ENCODE assay signal across 9 mouse cellular contexts in the genomic region with DNA sequence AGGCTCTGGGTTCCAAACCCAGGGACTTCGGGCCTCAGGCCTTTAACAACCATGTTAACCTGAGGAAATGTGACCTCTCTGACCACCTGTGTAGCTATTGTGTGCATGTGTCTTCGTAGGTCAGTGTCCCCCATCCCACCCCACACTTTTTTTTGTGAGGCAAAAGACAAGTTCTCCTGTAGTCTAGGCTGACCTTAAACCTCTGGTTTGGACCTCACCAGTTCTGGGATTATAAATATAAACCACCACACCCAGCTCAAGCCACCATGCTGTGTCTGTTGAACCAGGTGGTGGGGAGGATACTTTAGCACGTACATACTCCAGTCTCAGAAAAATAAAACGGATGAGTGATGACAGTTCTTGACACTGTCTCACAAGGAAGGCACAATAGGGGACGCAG. TPM values are rescaled to one million over a fixed set of nuclear protein-coding genes. Genes with fewer than 3 reads are reported as not detected.
DNase-seq lines count a peak whose midpoint lies in the region; ATAC-seq and TF ChIP-seq lines count a peak whose summit lies in the region.
"Had no signal": no experiment of that assay in that cellular context is flagged by ENCODE, and none has a peak within 500 bp of the region (broad histone marks: within the 10 kb centered on the region; RNA-seq: fewer than 3 reads in every experiment).

No protein-coding gene starts in this region.

- no peaks in the 10 kb centered on the region for H3K27me3 ChIP-seq in kidney, embryonic 14.5 days (ENCODE audit: control insufficient read depth, insufficient read depth, low read length)
- no peaks in the 10 kb centered on the region for H3K27me3 ChIP-seq in embryonic facial prominence, embryonic 13.5 days
- no peaks in the 10 kb centered on the region for H3K27me3 ChIP-seq in intestine, embryonic 14.5 days (replicated peaks; ENCODE audit: control insufficient read depth, insufficient read depth, low read length)
- no peaks in the 10 kb centered on the region for H3K27me3 ChIP-seq in midbrain, embryonic 16.5 days (ENCODE audit: control insufficient read depth, insufficient read depth, low read depth, low read length)
- no peaks in the 10 kb centered on the region for H3K27me3 ChIP-seq in cerebellum, adult 2 months (ENCODE audit: control insufficient read depth, insufficient read depth, low read length)

- peaks cover 15% of the 10 kb centered on the region for H3K4me1 ChIP-seq in kidney, embryonic 14.5 days (ENCODE audit: control insufficient read depth, insufficient read depth, low read length)
- H3K4me1 ChIP-seq in embryonic facial prominence, embryonic 13.5 days = peaks cover 26% of the 10 kb centered on the region
- H3K4me1 ChIP-seq in intestine, embryonic 14.5 days (replicated peaks; ENCODE audit: control insufficient read depth, insufficient read depth, low read length) = peaks cover 20% of the 10 kb centered on the region
- H3K4me1 ChIP-seq in midbrain, embryonic 16.5 days (ENCODE audit: control insufficient read depth, insufficient read depth, low read length) = peaks cover 17% of the 10 kb centered on the region
- H3K4me1 ChIP-seq in cerebellum, adult 2 months (ENCODE audit: control insufficient read depth, insufficient read depth, low read length) = peaks cover 22% of the 10 kb centered on the region

- peaks cover 19% of the 10 kb centered on the region for H3K36me3 ChIP-seq in kidney, embryonic 14.5 days (ENCODE audit: control insufficient read depth, insufficient read depth, low read length)
- H3K36me3 ChIP-seq in embryonic facial prominence, embryonic 13.5 days = peaks cover 27% of the 10 kb centered on the region
- H3K36me3 ChIP-seq in intestine, embryonic 14.5 days (ENCODE audit: control insufficient read depth, insufficient read depth, low read length) = peaks cover 23% of the 10 kb centered on the region
- H3K36me3 ChIP-seq in midbrain, embryonic 16.5 days (ENCODE audit: control insufficient read depth, insufficient read depth, low read length) = no peaks in the 10 kb centered on the region

- peak overlapping the region; percentile 65 for H3K4me3 ChIP-seq in kidney, embryonic 14.5 days (ENCODE audit: low read length)
- peak overlapping the region; percentile 63 for H3K4me3 ChIP-seq in embryonic facial prominence, embryonic 13.5 days
- H3K4me3 ChIP-seq in intestine, embryonic 14.5 days (ENCODE audit: low read depth, low read length) = peak overlapping the region; percentile 52
- H3K4me3 ChIP-seq in midbrain, embryonic 16.5 days (ENCODE audit: low read depth, low read length) = peak overlapping the region; percentile 61
- no peak overlapping the region for H3K4me3 ChIP-seq in cerebellum, adult 2 months (replicated peaks; ENCODE audit: insufficient read depth, low read depth, low read length)

- no peak for TF ChIP-seq CTCF in cerebellum, adult 2 months (IDR thresholded peaks at IDR 0.05; ENCODE audit: borderline replicate concordance, insufficient read depth, low read depth, low read length)

- no peak for ATAC-seq in kidney, embryonic 14.5 days (ENCODE audit: low FRiP score, low TSS enrichment)
- ATAC-seq in embryonic facial prominence, embryonic 13.5 days (ENCODE audit: insufficient number of reproducible peaks, insufficient read depth, low FRiP score, low TSS enrichment, low read depth) = no peak
- ATAC-seq in intestine, embryonic 14.5 days (replicated peaks; ENCODE audit: low FRiP score, low TSS enrichment, low read depth) = no peak
- no peak for ATAC-seq in midbrain, embryonic 16.5 days

- H3K27ac ChIP-seq in kidney, embryonic 14.5 days (ENCODE audit: low read depth, low read length) = peak overlapping the region; percentile 98; the same call in 1 of the 2 replicates
- peak overlapping the region; percentile 98; the same call in 1 of the 2 replicates for H3K27ac ChIP-seq in embryonic facial prominence, embryonic 13.5 days
- H3K27ac ChIP-seq in intestine, embryonic 14.5 days (ENCODE audit: low read depth) = peak overlapping the region; percentile 92; the same call in 1 of the 2 replicates
- peak overlapping the region; percentile 93 for H3K27ac ChIP-seq in midbrain, embryonic 16.5 days (ENCODE audit: low read length)
- no peak overlapping the region for H3K27ac ChIP-seq in cerebellum, adult 2 months (ENCODE audit: insufficient read depth, low read length)

- H3K9ac ChIP-seq in kidney, embryonic 14.5 days (ENCODE audit: low read depth, low read length) = peak overlapping the region; percentile 73; the same call in 1 of the 2 replicates
- peak overlapping the region; percentile 77 for H3K9ac ChIP-seq in embryonic facial prominence, embryonic 13.5 days
- peak overlapping the region; percentile 61 for H3K9ac ChIP-seq in intestine, embryonic 14.5 days (ENCODE audit: low read length)
- H3K9ac ChIP-seq in midbrain, embryonic 16.5 days (ENCODE audit: low read depth, low read length) = peak overlapping the region; percentile 70

- no peak for TF ChIP-seq POLR2A in cerebellum, adult 2 months (IDR thresholded peaks at IDR 0.05; ENCODE audit: borderline replicate concordance, insufficient read depth, low read length)

- no peaks in the 10 kb centered on the region for H3K9me3 ChIP-seq in kidney, embryonic 14.5 days (ENCODE audit: control insufficient read depth, low read length)
- no peaks in the 10 kb centered on the region for H3K9me3 ChIP-seq in embryonic facial prominence, embryonic 13.5 days
- H3K9me3 ChIP-seq in intestine, embryonic 14.5 days (ENCODE audit: control insufficient read depth, low read length) = no peaks in the 10 kb centered on the region
- no peaks in the 10 kb centered on the region for H3K9me3 ChIP-seq in midbrain, embryonic 16.5 days (replicated peaks; ENCODE audit: control insufficient read depth, low read length, poor library complexity, severe bottlenecking)

- whole genome bisulfite sequencing in kidney, embryonic 14.5 days = 55% methylated on average over 5 of the region's 5 CpGs
- WGBS in embryonic facial prominence, embryonic 13.5 days = 62% methylated on average over 5 of the region's 5 CpGs
- WGBS in intestine, embryonic 14.5 days = 58% methylated on average over 5 of the region's 5 CpGs
- WGBS in midbrain, embryonic 16.5 days = 41% methylated on average over 5 of the region's 5 CpGs
- 36% methylated on average over 5 of the region's 5 CpGs for WGBS in cerebellum, adult 2 months

- no peak for DNase-seq in kidney, postnatal 36 days
- DNase-seq in intestine, embryonic 14.5 days (ENCODE audit: low spot score) = no peak
- no peak for DNase-seq in ovary, adult 18-20 months (ENCODE audit: low spot score)
- no peak for DNase-seq in gastrocnemius, adult 8-10 months (ENCODE audit: low spot score in 2 of 2)
- no peak for DNase-seq in cerebellum, adult 2 months

- peak overlapping the region; percentile 93 for H3K4me2 ChIP-seq in kidney, embryonic 14.5 days (replicated peaks; ENCODE audit: low read depth, low read length)
- H3K4me2 ChIP-seq in embryonic facial prominence, embryonic 13.5 days = peak overlapping the region; percentile 91
- peak overlapping the region; percentile 94 for H3K4me2 ChIP-seq in intestine, embryonic 14.5 days (ENCODE audit: low read length)
- peak overlapping the region; percentile 82 for H3K4me2 ChIP-seq in midbrain, embryonic 16.5 days (ENCODE audit: low read length)

RNA-seq across cellular contexts. Expression of a gene that starts 7.7 kb away (rescaled TPM):
- 23.3 and 27.4 TPM in 2 replicates for polyA plus RNA-seq in kidney, embryonic 14.5 days (2014; fragmentation: Nextera tagmentation; extraction: Ambion mirVana)
- polyA plus RNA-seq in embryonic facial prominence, embryonic 13.5 days (2015; fragmentation: Nextera tagmentation; extraction: Ambion mirVana) = 26.9 and 35.2 TPM in 2 replicates
- 20.2 and 21.8 TPM in 2 replicates for polyA plus RNA-seq in intestine, embryonic 14.5 days (2014; fragmentation: Nextera tagmentation; extraction: Ambion mirVana)
- polyA plus RNA-seq in midbrain, embryonic 16.5 days (2015; fragmentation: Nextera tagmentation; extraction: Ambion mirVana) = 68.8 and 69.7 TPM in 2 replicates
- 10 to 100 TPM in 2 of 4 experiments, 1 to 10 TPM in 2; 9.1 to 10.9 (median 10.0) TPM for total RNA-seq in gastrocnemius, adult 8-10 months (2022)
- polyA plus RNA-seq in cerebellum, adult 2 months (2012; rRNA removed) = 125 and 127 TPM in 2 replicates

RNA-seq across cellular contexts. Expression of a gene that starts 8.3 kb away (rescaled TPM):
- polyA plus RNA-seq in kidney, embryonic 14.5 days (2014; fragmentation: Nextera tagmentation; extraction: Ambion mirVana) = 65.5 and 70.9 TPM in 2 replicates
- polyA plus RNA-seq in embryonic facial prominence, embryonic 13.5 days (2015; fragmentation: Nextera tagmentation; extraction: Ambion mirVana) = 80.0 and 83.6 TPM in 2 replicates
- polyA plus RNA-seq in intestine, embryonic 14.5 days (2014; fragmentation: Nextera tagmentation; extraction: Ambion mirVana) = 58.1 and 63.5 TPM in 2 replicates
- polyA plus RNA-seq in midbrain, embryonic 16.5 days (2015; fragmentation: Nextera tagmentation; extraction: Ambion mirVana) = 84.7 and 92.5 TPM in 2 replicates
- total RNA-seq in gastrocnemius, adult 8-10 months (2022) = 10 to 100 TPM in 2 of 4 experiments, 1 to 10 TPM in 2; 8.2 to 11.8 (median 10.6) TPM
- polyA plus RNA-seq in cerebellum, adult 2 months (2012; rRNA removed) = 71.6 and 73.8 TPM in 2 replicates

RNA-seq across cellular contexts. Expression of a gene that starts 15.6 kb away (rescaled TPM):
- 0.12 and 0.51 TPM in 2 replicates for polyA plus RNA-seq in kidney, embryonic 14.5 days (2014; fragmentation: Nextera tagmentation; extraction: Ambion mirVana)
- 1.2 and 1.3 TPM in 2 replicates for polyA plus RNA-seq in embryonic facial prominence, embryonic 13.5 days (2015; fragmentation: Nextera tagmentation; extraction: Ambion mirVana)
- 0.22 TPM in 1 of 2 replicates, not detected in the other for polyA plus RNA-seq in intestine, embryonic 14.5 days (2014; fragmentation: Nextera tagmentation; extraction: Ambion mirVana)
- polyA plus RNA-seq in midbrain, embryonic 16.5 days (2015; fragmentation: Nextera tagmentation; extraction: Ambion mirVana) = 7.7 and 11.7 TPM in 2 replicates
- not detected for total RNA-seq in gastrocnemius, adult 8-10 months (2022)
- polyA plus RNA-seq in cerebellum, adult 2 months (2012; rRNA removed) = 5.8 and 5.9 TPM in 2 replicates
- total RNA-seq: granulocyte monocyte progenitor cell, adult 5-6 weeks had no signal

RNA-seq across cellular contexts. Expression of a gene that starts 24.8 kb away (rescaled TPM):
- 2.1 and 3.8 TPM in 2 replicates for polyA plus RNA-seq in kidney, embryonic 14.5 days (2014; fragmentation: Nextera tagmentation; extraction: Ambion mirVana)
- polyA plus RNA-seq in embryonic facial prominence, embryonic 13.5 days (2015; fragmentation: Nextera tagmentation; extraction: Ambion mirVana) = 2.3 and 3.4 TPM in 2 replicates
- 0.70 and 1.4 TPM in 2 replicates for polyA plus RNA-seq in intestine, embryonic 14.5 days (2014; fragmentation: Nextera tagmentation; extraction: Ambion mirVana)
- 0.85 and 1.9 TPM in 2 replicates for polyA plus RNA-seq in midbrain, embryonic 16.5 days (2015; fragmentation: Nextera tagmentation; extraction: Ambion mirVana)
- not detected for total RNA-seq in gastrocnemius, adult 8-10 months (2022)
- 2.8 and 3.2 TPM in 2 replicates for polyA plus RNA-seq in cerebellum, adult 2 months (2012; rRNA removed)

RNA-seq across cellular contexts. Expression of a gene that starts 24.8 kb away (rescaled TPM):
- polyA plus RNA-seq in kidney, embryonic 14.5 days (2014; fragmentation: Nextera tagmentation; extraction: Ambion mirVana) = 202 and 254 TPM in 2 replicates
- 84.9 and 120 TPM in 2 replicates for polyA plus RNA-seq in embryonic facial prominence, embryonic 13.5 days (2015; fragmentation: Nextera tagmentation; extraction: Ambion mirVana)
- 111 and 199 TPM in 2 replicates for polyA plus RNA-seq in intestine, embryonic 14.5 days (2014; fragmentation: Nextera tagmentation; extraction: Ambion mirVana)
- polyA plus RNA-seq in midbrain, embryonic 16.5 days (2015; fragmentation: Nextera tagmentation; extraction: Ambion mirVana) = 111 and 136 TPM in 2 replicates
- total RNA-seq in gastrocnemius, adult 8-10 months (2022) = 100 to 1,000 TPM; 144 to 194 (median 165) TPM
- 50.1 and 51.7 TPM in 2 replicates for polyA plus RNA-seq in cerebellum, adult 2 months (2012; rRNA removed)
